Mouse (Mus musculus) liver, embryonic 14.5 days (tissue): ENCODE measurements around the gene Mtmr14.

Experiments used
- CTCF ChIP-seq: IDR thresholded peaks from 2 replicates; pipeline ENCODE4 v1.5.1; 2016; ENCODE audit warnings: antibody characterized with exemption, low read depth, control low read depth
- EP300 ChIP-seq: IDR thresholded peaks from 2 replicates; pipeline ENCODE4 v1.6.1; 2016; ENCODE audit warnings: antibody characterized with exemption, low read depth

- TF ChIP-seq CTCF (no peak), EP300 (no peak)
These were observed 34.7 kb downstream of the Mtmr14 start for GRCm38 (mm10) chr6:113272365-113272764.
